Mouse (Mus musculus) spleen, adult 2 months (tissue): ENCODE data around the gene Cyfip1. TPM values are rescaled to one million over a fixed set of nuclear protein-coding genes. Genes with fewer than 3 reads are reported as not detected.

Source experiments
- DNase-seq, 2 experiments: peaks; one replicate each; pipeline versions ENCODE4 v3.0.0 to v3.0.0-alpha.2; 2012 to 2021; ENCODE audit warnings: low spot score in 2 of 2, low read depth in 1 of 2
- H3K27ac ChIP-seq: fragments of 200-500 bp; 2 replicates; pipeline ENCODE4 v1.5.1; 2012; ENCODE audit warnings: low read length, inconsistent platforms; ENCODE audit not compliant: insufficient read depth
- H3K27me3 ChIP-seq: fragments of 200-500 bp; 2 replicates; pipeline ENCODE4 v1.6.1; 2012; ENCODE audit warnings: mild to moderate bottlenecking, moderate library complexity, low read length, inconsistent platforms; ENCODE audit not compliant: control insufficient read depth, insufficient read depth
- H3K36me3 ChIP-seq: fragments of 200-500 bp; 2 replicates; pipeline ENCODE4 v1.6.1; 2012; ENCODE audit warnings: mild to moderate bottlenecking, low read length, inconsistent platforms; ENCODE audit not compliant: control insufficient read depth, insufficient read depth
- H3K4me1 ChIP-seq: fragments of 200-500 bp; 2 replicates; pipeline ENCODE4 v1.6.1; 2011; ENCODE audit warnings: inconsistent platforms; ENCODE audit not compliant: control insufficient read depth, insufficient read depth, insufficient read length
- H3K4me3 ChIP-seq: fragments of 200-500 bp; 2 replicates; pipeline ENCODE4 v1.5.1; 2011; ENCODE audit warnings: mild to moderate bottlenecking, inconsistent platforms; ENCODE audit not compliant: insufficient read depth, insufficient read length; ENCODE audit errors: extremely low read depth
- CTCF ChIP-seq: fragments of 200-500 bp; IDR thresholded peaks from 2 replicates; pipeline ENCODE4 v1.5.1; 2011; ENCODE audit warnings: mild to moderate bottlenecking, inconsistent platforms; ENCODE audit not compliant: insufficient read depth, insufficient read length, insufficient replicate concordance; ENCODE audit errors: extremely low read depth
- POLR2A ChIP-seq: fragments of 200-500 bp; IDR thresholded peaks from 2 replicates; pipeline ENCODE4 v1.6.1; 2011; ENCODE audit warnings: low read depth, low read length, inconsistent platforms
- WGBS: fragments of 180-500 bp; shearing (Covaris S2); methylation state at CpG from one replicate; pipeline ENCODE4 v1.1.7; 2018; 5-methylcytosine and 5-hydroxymethylcytosine counted together
- polyA plus RNA-seq: library from polyadenylated mRNA; depleted of rRNA; stranded (reverse); fragments of >200 nt; gene quantifications from 2 replicates; pipeline ENCODE4 v1.2.3, GENCODE M21; 2012

The Cyfip1 gene
- polyA plus RNA-seq, 1 experiment = 17.4 TPM

DNA sequence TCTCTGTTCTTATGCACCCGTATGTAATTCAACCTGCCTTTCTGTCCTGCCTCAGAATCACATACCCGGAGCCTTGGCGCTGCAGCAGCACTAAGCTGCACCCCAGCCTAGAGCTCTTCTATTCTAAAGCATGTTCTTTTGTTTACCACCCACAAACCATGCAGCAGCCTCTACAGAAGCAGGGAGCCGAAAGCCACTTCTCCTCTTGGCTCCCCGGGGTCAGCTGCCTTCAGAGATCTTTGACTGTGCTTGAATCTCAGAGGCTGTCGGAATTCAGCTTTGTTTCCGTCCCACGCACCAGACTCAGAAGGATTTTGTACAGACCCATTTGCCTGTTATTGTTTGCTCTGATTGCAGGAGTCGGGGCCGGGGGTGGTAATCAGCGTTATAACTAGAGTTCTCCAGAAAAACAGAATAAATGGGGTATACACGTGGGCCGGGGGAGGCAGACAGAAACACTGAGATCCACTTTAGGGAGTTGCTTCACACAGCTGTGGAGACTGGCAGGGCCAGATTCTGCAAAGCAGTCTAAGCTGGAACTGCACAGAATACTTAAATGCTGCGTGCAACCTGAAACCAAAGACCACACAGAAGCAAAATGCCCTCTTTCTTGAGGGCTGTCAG, 8.5 kb downstream of the Cyfip1 start:
- no peaks in the 10 kb centered on the region for H3K36me3 ChIP-seq
- peaks cover 9% of the 10 kb centered on the region; the same call in 1 of the 2 replicates for H3K4me1 ChIP-seq
- TF ChIP-seq POLR2A (no peak), CTCF (no peak)
- no peaks in the 10 kb centered on the region for H3K27me3 ChIP-seq
- 89% methylated on average over 14 of the region's 14 CpGs for WGBS
- no peak overlapping the region for H3K4me3 ChIP-seq
- no peak for DNase-seq
- no peak overlapping the region for H3K27ac ChIP-seq

- Histone ChIP-seq H3K27me3 (no peaks in the 10 kb centered on the region), H3K4me3 (no peak overlapping the region), H3K27ac (no peak overlapping the region), H3K36me3 (no peaks in the 10 kb centered on the region), H3K4me1 (peaks cover 7% of the 10 kb centered on the region; the same call in 1 of the 2 replicates)
- no peak for TF ChIP-seq POLR2A
- TF ChIP-seq CTCF = no peak
- WGBS = 12% methylated on average over 3 of the region's 3 CpGs
- DNase-seq = no peak
These were observed 11.2 kb downstream of the Cyfip1 start for GRCm38 (mm10) chr7:55852787-55853186.

- Histone ChIP-seq H3K4me3 (no peak overlapping the region), H3K27me3 (no peaks in the 10 kb centered on the region), H3K36me3 (no peaks in the 10 kb centered on the region), H3K27ac (no peak overlapping the region), H3K4me1 (peaks cover 11% of the 10 kb centered on the region; the same call in 1 of the 2 replicates)
- no peak for DNase-seq
- no peak for TF ChIP-seq CTCF
- TF ChIP-seq POLR2A = no peak
- WGBS = 29% methylated on average over 3 of the region's 3 CpGs
These were observed 14.1 kb downstream of the Cyfip1 start for GRCm38 (mm10) chr7:55855597-55855996.

DNA sequence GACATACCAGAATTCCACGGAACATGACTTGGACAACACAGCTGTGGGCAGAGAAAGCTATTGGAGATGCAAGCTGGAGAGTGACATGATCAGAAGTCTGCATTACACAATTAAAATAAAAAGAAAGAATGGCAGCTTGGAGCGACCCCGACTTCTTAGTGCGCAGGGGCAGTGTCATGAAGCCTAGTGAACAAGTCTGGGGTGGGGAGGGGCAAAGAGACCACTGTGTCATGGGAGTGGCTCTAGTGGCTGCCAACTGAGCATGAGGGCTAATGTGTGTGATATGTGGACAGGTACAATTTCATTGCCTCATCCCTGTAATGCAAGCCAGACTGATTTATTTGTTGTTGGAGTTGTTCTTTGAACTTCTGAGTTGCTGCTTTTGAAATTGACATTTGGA, 15.2 kb downstream of the Cyfip1 start:
- no peak for TF ChIP-seq CTCF
- no peak for TF ChIP-seq POLR2A
- DNase-seq = no peak
- Histone ChIP-seq H3K27ac (no peak overlapping the region), H3K36me3 (no peaks in the 10 kb centered on the region), H3K4me3 (no peak overlapping the region), H3K4me1 (peaks cover 11% of the 10 kb centered on the region; the same call in 1 of the 2 replicates), H3K27me3 (no peaks in the 10 kb centered on the region)
- WGBS = 95% methylated on average over 4 of the region's 4 CpGs

DNA sequence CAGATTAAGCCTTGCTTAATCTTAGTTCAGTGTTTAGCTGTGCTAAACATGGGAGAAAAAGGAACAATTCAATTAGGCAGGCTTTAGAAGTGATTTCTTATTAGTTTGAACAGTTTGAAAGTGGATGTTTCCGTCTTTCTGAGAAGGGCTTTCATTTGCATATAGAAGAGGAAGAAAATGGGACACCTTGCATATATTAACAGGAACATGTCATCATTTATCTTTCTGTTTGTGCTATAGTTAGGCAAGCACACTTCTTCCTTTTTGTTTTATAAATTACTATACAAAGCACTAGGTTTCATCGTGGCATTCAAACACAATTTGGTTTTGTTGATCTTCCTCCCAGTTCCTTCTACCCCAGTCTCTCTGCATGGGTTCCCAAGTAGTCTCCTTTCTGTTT, 16.2 kb downstream of the Cyfip1 start:
- H3K27ac ChIP-seq = no peak overlapping the region
- H3K4me3 ChIP-seq = no peak overlapping the region
- peaks cover 8% of the 10 kb centered on the region; the same call in 1 of the 2 replicates for H3K4me1 ChIP-seq
- H3K27me3 ChIP-seq = no peaks in the 10 kb centered on the region
- 21% methylated on average over 2 of the region's 2 CpGs for WGBS
- no peaks in the 10 kb centered on the region for H3K36me3 ChIP-seq
- no peak for DNase-seq
- TF ChIP-seq CTCF (no peak), POLR2A (no peak)

GRCm38 (mm10) chr7:55858836-55859517, 17.4 kb downstream of the Cyfip1 start:
- Histone ChIP-seq H3K27me3 (no peaks in the 10 kb centered on the region), H3K36me3 (no peaks in the 10 kb centered on the region), H3K4me1 (peaks cover 4% of the 10 kb centered on the region; the same call in 1 of the 2 replicates), H3K27ac (no peak overlapping the region), H3K4me3 (no peak overlapping the region)
- WGBS = 84% methylated on average over 3 of the region's 3 CpGs
- TF ChIP-seq CTCF (no peak), POLR2A (no peak)
- no peak for DNase-seq

- H3K4me3 ChIP-seq = no peak overlapping the region
- H3K36me3 ChIP-seq = no peaks in the 10 kb centered on the region
- no peaks in the 10 kb centered on the region for H3K27me3 ChIP-seq
- H3K27ac ChIP-seq = no peak overlapping the region
- peaks cover 4% of the 10 kb centered on the region; the same call in 1 of the 2 replicates for H3K4me1 ChIP-seq
- TF ChIP-seq POLR2A (no peak), CTCF (no peak)
- DNase-seq = no peak
- 92% methylated on average over 2 of the region's 2 CpGs for WGBS
These were observed 17.9 kb downstream of the Cyfip1 start for GRCm38 (mm10) chr7:55859518-55859872.
